Mouse (Mus musculus): ENCODE results near the gene Aco1.

Aco1 gene

DNA sequence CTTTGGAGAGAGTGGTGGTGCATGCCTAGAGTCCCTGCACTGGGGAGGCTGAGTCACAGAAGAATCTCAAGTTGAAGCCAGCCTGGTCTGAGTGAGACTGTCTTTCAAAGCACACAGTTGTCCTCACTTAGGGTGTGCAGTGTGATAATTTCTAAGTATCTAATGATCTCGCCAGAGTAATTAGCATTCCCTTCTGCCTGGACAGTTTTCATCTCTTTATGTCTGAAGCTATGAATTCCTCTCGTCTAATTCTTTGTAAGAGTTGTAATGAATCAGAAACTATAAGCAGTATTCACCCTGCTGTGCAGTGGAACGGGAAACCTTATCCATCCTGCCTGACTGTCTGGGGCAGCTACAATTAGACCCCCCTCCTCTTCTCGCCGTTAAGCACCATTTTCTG lies 64.8 kb downstream of the Aco1 start:
- DNase-seq (ENCODE audit: low read depth, low spot score), result no peak

DNA sequence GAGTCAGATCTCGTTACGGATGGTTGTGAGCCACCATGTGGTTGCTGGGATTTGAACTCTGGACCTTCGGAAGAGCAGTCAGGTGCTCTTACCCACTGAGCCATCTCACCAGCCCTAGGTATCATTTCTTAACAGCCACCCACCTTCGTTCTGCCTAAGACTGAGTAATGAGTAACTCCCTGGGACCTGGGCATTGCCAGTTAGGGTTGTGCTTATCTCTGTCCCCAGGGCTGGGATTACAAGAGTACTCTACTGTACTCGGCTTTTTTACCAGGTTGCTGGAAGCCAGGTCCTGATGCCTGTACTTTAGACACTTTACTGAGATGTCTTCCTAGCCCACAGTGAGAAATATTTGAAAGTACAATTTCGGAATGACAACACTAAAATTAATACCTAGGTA lies 69.3 kb downstream of the Aco1 start:
- DNase-seq (ENCODE audit: low read depth, low spot score), result no peak

DNA sequence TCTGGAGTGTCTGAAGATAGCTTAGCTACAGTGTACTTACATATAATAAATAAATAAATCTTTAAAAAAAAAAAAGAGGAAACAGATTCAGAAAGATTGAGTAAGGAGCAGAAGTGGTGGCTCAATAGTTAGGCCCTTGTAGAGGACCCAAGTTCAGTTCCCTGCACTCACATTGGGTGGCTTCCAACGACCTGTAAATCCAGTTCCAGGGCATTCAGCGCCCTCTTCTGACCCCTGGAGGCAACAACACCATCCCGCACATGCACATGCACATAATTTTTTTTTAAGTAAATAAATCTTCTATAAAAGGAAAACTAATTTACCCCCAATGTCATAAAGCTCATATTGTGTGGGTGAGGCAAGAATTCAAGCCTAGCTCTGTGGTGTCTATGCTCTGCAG lies 75.0 kb downstream of the Aco1 start:
- DNase-seq (ENCODE audit: low read depth, low spot score), result no peak

DNA sequence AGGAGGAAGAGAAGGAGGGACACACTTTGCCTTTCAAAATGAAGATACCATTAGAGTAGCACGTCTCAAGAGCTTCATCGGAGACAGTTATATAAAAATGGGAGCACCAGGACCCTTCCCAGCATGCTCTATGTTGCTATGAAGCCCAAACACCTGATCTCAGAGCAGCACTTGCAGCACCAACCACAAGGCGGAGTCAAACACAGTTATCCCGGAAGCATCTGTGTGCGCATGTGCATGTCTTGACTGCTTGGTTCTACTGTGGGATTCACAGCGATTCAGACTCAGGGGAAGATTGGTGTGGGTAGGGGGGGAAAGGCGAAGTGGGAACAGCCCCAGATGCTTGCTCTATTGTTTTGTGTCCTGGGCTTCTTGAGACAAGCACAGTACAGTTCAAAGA lies 75.5 kb downstream of the Aco1 start:
- no peak for DNase-seq (ENCODE audit: low read depth, low spot score)

DNA sequence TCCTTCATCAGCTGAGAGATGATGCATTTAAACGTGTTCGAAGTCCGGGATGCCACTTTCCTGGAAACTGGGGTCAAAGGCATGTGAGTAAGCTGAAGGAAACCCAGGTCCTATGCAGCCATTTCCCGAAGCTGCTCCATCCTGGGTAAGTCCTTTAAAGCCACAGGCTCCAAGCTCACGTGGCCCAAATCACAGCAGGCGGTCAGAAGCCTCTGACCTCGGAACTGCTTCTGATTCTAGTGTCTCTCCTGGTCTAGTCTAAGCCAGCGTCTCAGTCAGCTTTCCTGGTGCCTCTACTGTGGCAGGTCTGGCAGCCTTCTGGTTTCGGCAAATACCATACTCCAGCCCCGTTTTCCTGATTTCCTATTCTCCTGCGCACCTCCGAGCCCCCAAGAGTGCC lies 77.6 kb downstream of the Aco1 start:
- DNase-seq (ENCODE audit: low read depth, low spot score), result no peak

DNA sequence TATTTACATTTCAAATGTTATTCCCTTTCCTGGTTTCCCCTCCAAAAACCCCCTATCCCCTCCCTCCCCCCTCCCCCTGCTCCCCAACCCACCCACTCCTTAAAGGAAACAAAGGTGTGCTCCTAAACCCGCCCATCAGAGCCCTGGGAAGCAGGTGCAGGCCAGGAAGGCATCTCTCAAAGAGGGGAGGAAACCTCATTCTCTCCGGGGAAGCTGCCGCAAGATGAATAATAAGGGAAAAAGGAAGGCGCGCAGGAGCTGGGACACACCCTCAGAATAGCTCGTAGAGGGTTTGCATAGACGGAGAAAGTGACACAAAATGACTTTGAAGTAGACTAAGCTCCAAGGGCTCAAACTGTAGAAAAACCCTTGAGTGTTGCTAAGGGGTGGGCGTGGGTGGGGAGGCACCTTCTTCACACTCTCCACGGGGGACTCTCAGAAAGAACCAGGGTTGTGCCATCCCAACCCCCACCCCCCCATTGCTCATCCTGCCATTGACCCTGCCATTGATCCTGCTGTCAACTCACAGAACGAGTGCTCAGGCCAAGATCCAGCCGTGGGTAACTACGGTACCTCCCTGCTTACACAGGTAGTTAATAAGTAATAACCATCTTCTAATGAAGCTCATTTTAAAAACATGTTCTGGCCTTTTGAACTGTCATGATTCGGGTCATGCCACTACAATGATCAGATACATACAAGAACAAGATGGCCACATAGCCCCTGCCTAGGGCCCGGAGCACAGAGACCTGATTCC lies 78.3 kb downstream of the Aco1 start:
- DNase-seq (ENCODE audit: low read depth, low spot score), result no peak

DNA sequence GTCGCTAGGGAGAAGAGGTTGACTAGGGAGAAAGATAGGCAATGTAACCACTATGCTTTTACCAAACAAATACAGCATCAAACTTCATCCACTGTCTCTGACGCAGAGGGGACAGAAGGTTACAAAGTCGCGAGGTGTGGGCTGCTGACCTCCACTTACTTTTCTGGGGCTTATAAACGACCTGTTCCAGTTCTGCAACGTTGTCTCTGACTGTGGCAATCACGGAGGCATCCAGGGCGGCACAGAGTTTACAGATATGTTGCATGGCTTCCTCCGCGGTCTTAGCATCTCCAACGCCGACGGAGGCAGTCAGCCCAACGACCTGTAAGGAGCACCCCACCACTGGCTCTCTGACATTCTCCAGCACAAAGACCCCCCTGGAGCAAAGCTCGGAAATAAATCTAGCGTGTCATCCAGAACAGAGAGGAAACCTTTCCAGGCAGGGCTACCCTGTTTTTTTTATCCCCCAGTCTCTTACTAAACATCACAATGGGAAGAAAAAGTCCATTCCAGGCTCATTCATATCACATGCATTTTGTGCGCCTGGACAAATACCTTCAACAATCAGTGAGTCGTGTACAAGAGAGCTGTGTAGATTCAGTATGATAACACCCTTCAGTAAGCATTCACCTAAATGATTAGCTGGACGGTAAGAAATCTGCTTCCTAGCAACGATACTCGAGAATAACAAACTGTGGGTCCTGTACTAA lies 79.2 kb downstream of the Aco1 start:
- DNase-seq (ENCODE audit: low read depth, low spot score), result no peak

DNA sequence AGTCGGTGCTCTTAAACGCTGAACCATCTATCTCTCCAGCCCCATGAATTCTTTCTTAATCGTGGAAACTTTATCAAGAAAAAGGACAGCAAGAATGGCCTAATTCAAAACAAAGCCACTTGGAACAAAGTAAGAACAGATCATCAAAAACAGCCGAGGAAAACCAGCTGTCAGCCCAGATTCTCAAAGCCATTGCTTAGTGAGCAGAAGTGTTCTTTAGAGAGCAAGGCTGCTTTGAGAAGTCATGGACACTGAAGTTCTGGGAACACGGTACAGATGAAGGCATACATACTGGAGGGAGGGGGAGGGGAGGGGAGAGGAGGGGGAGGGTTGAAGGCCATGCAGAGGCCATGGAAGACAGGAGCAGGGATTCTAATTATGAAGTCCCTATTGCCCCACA lies 83.2 kb downstream of the Aco1 start:
- no peak for DNase-seq (ENCODE audit: low read depth, low spot score)

DNA sequence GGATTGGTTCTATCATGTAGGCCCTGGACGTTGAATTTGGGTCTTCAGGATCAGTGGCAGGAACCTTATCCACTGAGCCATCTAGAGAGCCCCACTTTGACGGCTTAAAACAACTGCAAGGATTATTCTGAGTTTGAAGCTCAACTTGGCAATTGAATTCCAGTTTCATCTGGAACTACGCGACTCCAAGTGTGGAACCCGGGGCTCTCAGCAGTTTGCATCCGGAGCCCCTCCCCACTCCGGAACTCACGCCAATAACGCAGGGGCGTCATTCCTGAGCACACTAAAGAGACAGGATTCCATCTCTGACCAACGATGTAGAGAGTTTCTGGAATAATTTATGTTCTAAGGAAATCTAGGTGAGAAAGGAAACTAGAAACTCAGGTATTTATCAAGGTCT lies 84.2 kb downstream of the Aco1 start:
- DNase-seq (ENCODE audit: low read depth, low spot score), result no peak

DNA sequence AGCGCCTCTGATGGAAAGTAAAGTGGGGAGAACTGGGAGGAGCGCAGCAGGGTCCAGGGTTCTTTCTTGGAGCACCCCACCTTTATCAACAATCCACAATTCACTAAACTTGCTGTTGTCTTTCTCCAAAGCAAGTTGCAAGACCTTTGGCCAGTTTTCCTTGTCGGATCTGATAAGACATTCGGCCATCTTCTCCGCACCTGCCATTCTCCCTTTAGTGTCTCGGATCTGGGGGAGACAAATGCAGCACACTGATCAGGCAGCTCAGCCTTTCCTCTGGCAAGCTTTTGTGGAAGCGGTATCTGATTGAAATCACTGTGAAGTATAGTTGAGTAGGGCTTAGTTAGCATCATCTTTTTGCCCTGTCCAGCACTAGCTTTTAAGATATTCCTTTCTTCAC lies 85.0 kb downstream of the Aco1 start:
- no peak for DNase-seq (ENCODE audit: low read depth, low spot score)

DNA sequence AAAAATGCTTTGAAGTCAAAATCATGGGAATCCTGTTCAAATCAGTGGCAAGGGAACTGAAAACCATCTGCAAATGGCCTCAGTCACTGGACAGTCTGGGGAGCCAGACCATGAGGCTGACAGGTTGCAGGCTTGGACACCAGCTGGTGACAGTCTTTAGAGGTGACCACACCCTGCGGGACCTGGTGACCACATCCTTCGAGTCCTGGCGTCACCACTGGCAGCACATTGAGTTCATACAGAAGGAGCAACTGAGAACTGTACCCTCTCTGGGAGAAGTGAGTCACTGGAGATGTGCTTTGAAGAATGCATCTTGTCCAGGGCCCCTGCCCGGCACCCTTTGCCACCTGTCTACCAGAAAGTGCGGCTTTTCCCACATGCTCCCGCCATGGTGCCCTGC lies 86.8 kb downstream of the Aco1 start:
- DNase-seq (ENCODE audit: low read depth, low spot score), result no peak

DNA sequence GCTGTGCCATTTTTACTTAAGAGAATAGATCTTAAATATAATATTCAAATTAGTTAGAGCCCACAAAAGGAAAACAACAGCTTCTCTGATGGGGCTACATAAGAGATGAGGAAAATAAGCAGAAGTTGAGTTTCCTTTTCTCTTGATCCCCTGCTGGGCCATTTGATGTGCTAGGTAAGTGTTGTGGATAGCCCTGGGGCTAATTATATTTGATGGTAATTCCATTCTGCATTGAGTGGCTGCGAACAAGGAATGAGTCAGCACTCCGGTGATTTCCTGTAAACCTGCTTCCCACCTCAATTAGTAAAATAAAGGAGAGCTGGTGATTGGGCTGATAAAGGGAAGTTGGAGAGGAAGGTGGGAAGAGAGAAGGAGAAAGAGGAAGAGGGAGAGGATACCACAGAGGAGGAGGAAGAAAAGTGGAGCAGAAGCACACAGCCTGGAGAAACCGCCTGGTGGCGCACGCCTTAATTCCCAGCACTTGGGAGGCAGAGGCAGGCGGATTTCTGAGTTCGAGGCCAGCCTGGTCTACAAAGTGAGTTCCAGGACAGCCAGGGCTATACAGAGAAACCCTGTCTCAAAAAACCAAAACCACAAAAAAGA lies 90.3 kb downstream of the Aco1 start:
- no peak for DNase-seq (ENCODE audit: low read depth, low spot score)

DNA sequence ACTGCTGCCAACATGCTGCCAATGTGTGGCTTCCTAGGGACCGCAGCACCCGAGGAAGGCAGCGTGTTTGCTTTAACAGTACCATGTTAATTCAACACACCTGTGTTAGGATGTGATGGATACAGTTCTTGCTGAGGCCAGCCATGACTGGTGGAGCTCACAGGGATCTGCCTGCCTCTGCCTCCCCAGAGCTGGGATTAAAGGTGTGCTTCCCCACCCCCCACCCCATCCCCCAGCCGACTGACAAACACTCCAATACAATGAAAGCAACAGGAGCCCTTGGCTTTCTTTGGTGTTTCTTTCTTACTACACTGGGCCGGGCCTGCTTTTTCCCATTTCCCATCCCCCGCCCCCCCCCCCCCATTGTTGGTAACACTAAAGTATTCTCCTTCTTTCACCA lies 91.4 kb downstream of the Aco1 start:
- no peak for DNase-seq (ENCODE audit: low read depth, low spot score)

DNA sequence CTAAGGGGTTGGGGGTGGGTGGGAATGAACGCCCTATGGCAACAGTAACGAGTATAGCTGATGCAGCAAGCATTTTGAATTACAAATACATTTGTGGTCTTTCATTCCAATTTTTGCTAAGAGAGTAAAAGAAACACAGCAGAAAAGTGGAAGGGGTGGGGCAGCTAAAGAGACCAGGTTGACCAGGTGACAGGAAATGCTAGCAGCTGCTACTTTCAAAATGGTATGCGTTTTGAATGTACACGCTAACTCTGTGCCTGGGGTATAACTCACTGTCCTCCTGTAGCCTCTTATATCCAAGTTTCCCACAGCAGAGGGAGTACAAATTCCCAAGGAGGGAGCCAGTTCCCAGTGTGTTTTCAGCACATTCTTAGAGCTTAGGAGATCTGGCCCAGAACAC lies 93.9 kb downstream of the Aco1 start:
- no peak for DNase-seq (ENCODE audit: low read depth, low spot score)

DNA sequence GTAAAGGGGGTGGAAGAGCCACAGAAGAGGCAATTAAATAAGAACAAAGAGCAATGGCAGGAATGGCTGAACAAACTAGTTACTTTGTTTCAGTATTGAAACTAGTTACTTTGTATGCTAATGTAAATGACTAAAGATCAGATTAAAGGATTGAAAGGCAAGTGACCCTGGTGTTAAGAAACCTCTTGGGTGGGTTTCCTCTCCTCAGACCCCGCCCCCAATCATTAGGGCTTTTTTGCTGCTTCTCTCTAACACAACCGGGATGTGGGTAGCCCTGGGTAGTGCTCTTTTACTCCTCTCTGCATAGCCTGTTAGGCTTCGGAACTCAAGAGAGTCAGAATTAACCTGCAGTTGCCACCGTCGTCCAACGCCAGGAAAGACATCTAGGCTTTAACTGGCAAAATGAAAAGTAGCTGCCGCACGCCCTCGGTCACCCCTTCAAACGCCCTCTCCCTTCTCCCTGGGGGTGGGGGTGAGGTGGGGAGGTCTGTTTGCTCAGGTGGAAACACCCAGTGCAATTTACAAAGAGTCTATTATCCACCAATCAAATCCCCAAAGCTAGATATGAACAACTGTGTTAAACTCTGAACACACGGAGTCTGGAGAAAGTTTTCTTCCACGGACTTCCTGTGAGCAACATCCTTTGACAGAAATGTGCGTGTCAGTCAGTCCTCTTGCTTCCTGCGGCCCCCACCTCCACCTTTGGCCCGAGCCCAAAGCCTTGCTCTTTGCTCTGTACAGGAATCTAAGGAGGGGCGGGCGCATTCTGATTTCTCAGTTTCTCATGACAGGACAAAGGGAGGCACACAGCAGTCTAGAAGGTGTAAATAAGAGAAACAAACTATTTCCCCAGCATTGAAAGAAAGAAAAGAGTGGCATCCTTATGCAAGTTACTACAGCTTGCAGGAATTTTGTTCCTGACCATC lies 95.9 kb downstream of the Aco1 start:
- DNase-seq (ENCODE audit: low read depth, low spot score), result no peak

DNA sequence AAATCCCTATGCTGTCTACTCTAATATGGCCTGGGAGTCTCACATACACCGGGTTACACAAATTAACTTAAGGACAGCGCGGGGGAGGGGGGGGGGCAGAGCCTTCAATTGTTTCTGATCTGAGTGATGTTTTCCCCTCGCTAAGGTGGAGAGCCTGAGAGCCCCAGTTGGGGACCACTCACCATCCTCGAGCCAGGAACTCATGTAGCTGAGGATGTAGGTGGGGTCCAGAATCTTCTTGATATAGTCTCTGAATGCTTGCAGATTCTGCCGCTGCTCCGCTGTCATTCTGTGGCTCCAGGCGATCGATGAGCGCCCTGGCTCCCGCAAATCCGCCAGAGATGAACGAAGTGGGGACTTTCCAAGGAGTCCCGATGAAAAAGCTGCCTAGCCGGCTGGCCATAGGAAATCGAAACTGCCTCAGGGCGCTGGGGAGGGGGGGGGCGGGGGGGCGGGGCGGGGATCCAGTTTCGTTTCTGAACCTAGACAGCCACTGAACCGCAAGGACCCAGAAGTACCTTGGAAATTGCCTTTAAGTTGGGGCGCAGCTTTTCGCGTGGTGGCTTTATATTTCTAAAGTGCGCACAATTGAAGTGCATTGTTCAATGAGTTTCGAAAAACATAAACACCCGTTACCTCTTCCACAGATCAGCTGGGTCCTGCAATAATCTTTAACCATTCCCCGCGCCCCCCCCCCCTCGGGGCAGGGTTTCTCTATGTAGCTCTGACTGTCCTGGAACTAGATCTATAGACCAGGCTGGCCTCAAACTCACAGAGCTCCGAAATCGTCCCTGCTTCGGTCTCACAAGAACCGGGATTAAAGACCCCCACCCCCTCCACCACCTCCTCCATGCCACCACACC lies 96.8 kb downstream of the Aco1 start, which contains the start of gene Ddx58:
Gene Ddx58, minus strand, starts transcription at position 420 of the 863 bp plus-strand sequence.
- no peak for DNase-seq (ENCODE audit: low read depth, low spot score)

DNA sequence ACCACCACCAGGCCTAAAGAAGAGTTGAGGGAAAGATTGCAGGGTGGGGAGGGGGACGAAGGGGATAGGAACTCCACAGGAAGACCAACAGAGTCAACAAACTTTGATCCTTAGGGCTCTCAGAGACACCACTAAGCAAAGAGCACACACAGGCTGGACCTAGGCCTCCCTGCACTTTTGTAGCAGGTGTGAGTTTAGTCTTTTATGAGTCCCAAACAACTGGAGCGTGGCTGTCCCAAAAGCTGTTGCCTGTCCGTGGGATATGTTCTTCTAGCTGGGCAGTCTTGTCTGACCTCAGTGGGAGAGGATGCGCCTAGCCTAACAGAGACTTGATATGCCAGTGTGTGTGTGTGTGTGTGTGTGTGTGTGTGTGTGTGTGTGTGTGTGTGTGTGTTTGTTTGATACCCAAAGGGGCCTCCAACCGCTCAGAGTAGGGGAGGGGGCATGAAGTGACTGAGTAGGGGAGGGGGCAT lies 97.4 kb downstream of the Aco1 start:
- no peak for DNase-seq (ENCODE audit: low read depth, low spot score)

DNA sequence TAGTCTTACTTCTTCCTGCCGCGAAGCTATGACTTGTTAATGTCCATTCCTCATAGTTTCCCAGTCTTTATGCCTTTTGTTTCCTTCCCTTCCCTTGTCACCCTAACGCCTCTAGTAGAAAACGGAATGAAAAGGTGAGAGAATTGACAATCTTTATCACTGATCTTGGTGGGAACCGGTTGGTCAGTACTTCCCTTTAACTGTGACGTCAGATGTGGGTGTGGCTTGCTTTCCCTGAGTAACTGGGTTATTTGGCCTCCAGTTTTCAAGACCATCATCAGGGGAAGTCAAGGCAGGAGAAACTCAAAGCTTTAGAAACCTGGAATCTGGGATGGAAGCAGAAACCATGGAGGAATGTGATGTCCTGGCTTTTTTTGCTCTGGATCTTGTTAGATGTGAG lies 99.0 kb downstream of the Aco1 start:
- DNase-seq (ENCODE audit: low read depth, low spot score), result no peak

DNA sequence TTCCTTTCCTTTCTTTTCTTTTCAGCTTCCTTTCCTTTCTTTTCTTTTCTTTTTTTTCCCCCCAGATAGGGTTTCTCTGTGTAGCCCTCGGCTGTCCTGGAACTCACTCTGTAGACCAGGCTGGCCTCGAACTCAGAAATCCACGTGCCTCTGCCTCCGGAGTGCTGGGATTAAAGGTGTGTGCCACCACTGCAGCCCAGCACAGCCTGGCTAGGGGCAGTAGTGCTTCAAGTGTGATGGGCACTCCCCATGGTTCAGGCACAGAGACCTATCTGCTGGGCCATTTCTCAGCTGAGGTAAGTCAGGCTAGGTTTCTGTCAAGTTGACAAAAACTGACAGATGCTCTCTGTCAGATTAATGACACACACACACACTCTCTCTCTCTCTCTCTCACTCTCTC lies 100.1 kb downstream of the Aco1 start:
- no peak for DNase-seq (ENCODE audit: low read depth, low spot score)

DNA sequence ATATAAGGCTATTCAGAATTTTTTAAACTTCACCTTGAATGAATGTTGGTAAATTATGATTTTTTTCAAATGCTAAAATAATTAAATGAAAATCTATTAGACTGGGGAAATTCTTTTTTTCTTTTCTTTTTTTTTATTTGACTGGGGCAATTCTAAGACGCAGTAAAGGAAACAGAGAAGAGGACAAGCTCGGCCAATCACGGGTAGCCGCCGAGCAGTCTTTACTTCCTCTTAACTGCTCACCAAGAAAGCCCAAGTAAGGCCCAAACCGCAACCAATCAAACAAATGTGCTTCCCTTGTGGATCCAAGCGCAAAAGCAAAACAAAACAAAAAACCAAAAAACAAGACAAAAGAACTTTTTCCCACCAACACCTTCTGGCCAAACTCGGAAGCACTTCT lies 101.2 kb downstream of the Aco1 start:
- no peak for DNase-seq (ENCODE audit: low read depth, low spot score)
